Mouse (Mus musculus): ENCODE measurements around the gene Bbs9.

- TF ChIP-seq GATA1 (IDR thresholded peaks at IDR 0.05; ENCODE audit: low read length) (no peak), TAL1 (IDR thresholded peaks at IDR 0.05; ENCODE audit: low read length) (no peak)
Measured at GRCm38 (mm10) chr9:22478946-22479345, 3.4 kb downstream of the Bbs9 start.

All from erythroblast, embryonic 14.5 days (primary cell).